Mouse (Mus musculus) MEL-GATA-1-ER (cell line): ENCODE measurements around the gene Aamp.
"Not testable (repeated sequence)": the region's sequence is repeated elsewhere in the genome, so short reads cannot be mapped to it uniquely, and the experiment has no call there.

Experiments used
- DNase-seq: peaks from one replicate; pipeline ENCODE4 v3.0.0-alpha.2; 2012; ENCODE audit warnings: low read depth; ENCODE audit errors: extremely low read depth

The Aamp gene

GRCm38 (mm10) chr1:74284543-74285160 is at the start of gene Aamp, which contains the start of gene Pnkd:
TSS of gene Aamp (minus strand) at chr1:74284738.
TSS of gene Pnkd (plus strand) at chr1:74284930.
- peak; percentile 97 for DNase-seq

- DNase-seq, result no peak
These were observed 48.4 kb upstream of the Aamp start for GRCm38 (mm10) chr1:74332930-74333329.

GRCm38 (mm10) chr1:74332241-74332763 is 47.8 kb upstream of the Aamp start:
- peak; percentile 93 for DNase-seq

GRCm38 (mm10) chr1:74331046-74331681 is 46.6 kb upstream of the Aamp start:
- DNase-seq, result no peak

- no peak for DNase-seq
These were observed 45.4 kb upstream of the Aamp start for GRCm38 (mm10) chr1:74329899-74330431.

- not testable (repeated sequence) for DNase-seq
These were observed 42.4 kb upstream of the Aamp start for GRCm38 (mm10) chr1:74326916-74327315.

GRCm38 (mm10) chr1:74321396-74321795 is 36.9 kb upstream of the Aamp start:
- no peak for DNase-seq

GRCm38 (mm10) chr1:74318711-74319110 is 34.2 kb upstream of the Aamp start:
- DNase-seq, result no peak

- no peak for DNase-seq
These were observed 31.7 kb upstream of the Aamp start for GRCm38 (mm10) chr1:74316114-74316827.

GRCm38 (mm10) chr1:74314796-74315195 is 30.3 kb upstream of the Aamp start:
- DNase-seq, result no peak

GRCm38 (mm10) chr1:74313049-74313692 is 28.6 kb upstream of the Aamp start:
- DNase-seq, result peak; percentile 76

- DNase-seq, result no peak
These were observed 25.2 kb upstream of the Aamp start for GRCm38 (mm10) chr1:74309767-74310166.

GRCm38 (mm10) chr1:74308001-74308964 is 23.7 kb upstream of the Aamp start:
- no peak for DNase-seq

- no peak for DNase-seq
These were observed 22.6 kb upstream of the Aamp start for GRCm38 (mm10) chr1:74307146-74307545.

- no peak for DNase-seq
These were observed 21.0 kb upstream of the Aamp start, which contains the start of gene Tmbim1 for GRCm38 (mm10) chr1:74305522-74305921. TSS of gene Tmbim1 (minus strand) at chr1:74305622.

GRCm38 (mm10) chr1:74304946-74305345 is 20.4 kb upstream of the Aamp start:
- no peak for DNase-seq

GRCm38 (mm10) chr1:74304339-74304790 is 19.8 kb upstream of the Aamp start:
- DNase-seq, result no peak

GRCm38 (mm10) chr1:74303509-74304338 is 19.2 kb upstream of the Aamp start:
- no peak for DNase-seq

GRCm38 (mm10) chr1:74302835-74303234 is 18.3 kb upstream of the Aamp start:
- no peak for DNase-seq
